Mouse (Mus musculus) stomach, embryonic 16.5 days (tissue): ENCODE results near the gene Syt16. TPM values are rescaled to one million over a fixed set of nuclear protein-coding genes. Genes with fewer than 3 reads are reported as not detected.
A peak's percentile ranks its signal among the peaks of the same experiment; 100 is the strongest.

Experiments used
- ATAC-seq: fragments of 200-750 bp; cut with Nextera tagmentation; 2 replicates; pipeline ENCODE4 v1.8.0; 2017; ENCODE audit warnings: moderate number of reproducible peaks, moderate TSS enrichment; ENCODE audit not compliant: insufficient read depth, low FRiP score
- H3K27ac ChIP-seq: fragments of 300-500 bp; sonication (generic); 2 replicates; pipeline ENCODE4 v1.5.1; 2014; ENCODE audit warnings: low read length
- H3K27me3 ChIP-seq: fragments of 300-500 bp; sonication (generic); 2 replicates; pipeline ENCODE4 v1.6.1; 2014; ENCODE audit warnings: low read length, control low read depth, mixed read lengths; ENCODE audit not compliant: control insufficient read depth, insufficient read depth
- H3K36me3 ChIP-seq: fragments of 300-500 bp; sonication (generic); 2 replicates; pipeline ENCODE4 v1.6.1; 2014; ENCODE audit warnings: low read length; ENCODE audit not compliant: control insufficient read depth, insufficient read depth
- H3K4me1 ChIP-seq: fragments of 300-500 bp; sonication (generic); 2 replicates; pipeline ENCODE4 v1.6.1; 2014; ENCODE audit warnings: low read length, control low read depth, mixed read lengths; ENCODE audit not compliant: control insufficient read depth, insufficient read depth
- H3K4me2 ChIP-seq: fragments of 300-500 bp; sonication (generic); 2 replicates; pipeline ENCODE4 v1.6.1; 2014; ENCODE audit warnings: low read depth, low read length, mixed read lengths
- H3K4me3 ChIP-seq: fragments of 300-500 bp; sonication (generic); replicated peaks from 2 replicates; pipeline ENCODE4 v1.5.1; 2014; ENCODE audit warnings: mild to moderate bottlenecking, low read length
- H3K9ac ChIP-seq: fragments of 300-500 bp; sonication (generic); 2 replicates; pipeline ENCODE4 v1.6.1; 2014; ENCODE audit warnings: low read length
- H3K9me3 ChIP-seq: fragments of 300-500 bp; sonication (generic); replicated peaks from 2 replicates; pipeline ENCODE4 v1.6.1; 2016; ENCODE audit warnings: low read length, control low read depth; ENCODE audit not compliant: control insufficient read depth
- WGBS: fragments of 180-500 bp; shearing (Covaris S2); extraction: QIAGEN DNeasy Blood & Tissue Kit; methylation state at CpG from one replicate; pipeline ENCODE4 v1.1.7; 2014; 5-methylcytosine and 5-hydroxymethylcytosine counted together
- polyA plus RNA-seq: library from polyadenylated mRNA; unstranded; fragments of >200 nt; fragmentation: Nextera tagmentation; extraction: Ambion mirVana; gene quantifications from 2 replicates; pipeline ENCODE4 v1.2.1, GENCODE M21; 2015

The Syt16 gene
- polyA plus RNA-seq, 1 experiment from 2014 or later, result 3.7 TPM

DNA sequence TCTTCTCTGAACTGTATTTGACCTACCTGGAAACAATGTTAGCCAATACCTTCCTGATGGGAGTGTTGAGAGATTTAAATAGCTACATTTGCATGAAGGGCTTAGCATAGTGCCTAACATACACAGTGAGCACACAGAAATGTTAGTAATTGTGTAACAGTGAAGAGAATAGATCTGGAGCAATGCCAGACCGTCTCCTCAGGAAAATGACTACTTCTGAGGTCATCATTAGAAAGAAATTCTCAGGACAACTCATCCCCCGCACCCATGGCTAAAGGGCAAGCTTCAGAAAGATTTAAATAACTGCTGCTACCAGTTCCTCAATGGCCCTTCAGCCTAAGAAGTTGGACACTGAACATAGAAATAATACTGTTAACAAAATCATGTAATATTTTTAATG lies 241.3 kb downstream of the Syt16 start:
- no peak overlapping the region for H3K9ac ChIP-seq
- H3K9me3 ChIP-seq, result no peaks in the 10 kb centered on the region
- no peak for ATAC-seq
- WGBS, result 56% methylated on average over 2 of the region's 2 CpGs
- no peaks in the 10 kb centered on the region for H3K4me1 ChIP-seq
- H3K27me3 ChIP-seq, result no peaks in the 10 kb centered on the region
- H3K4me3 ChIP-seq, result no peak overlapping the region
- no peaks in the 10 kb centered on the region for H3K36me3 ChIP-seq
- H3K27ac ChIP-seq, result no peak overlapping the region
- H3K4me2 ChIP-seq, result no peak overlapping the region

DNA sequence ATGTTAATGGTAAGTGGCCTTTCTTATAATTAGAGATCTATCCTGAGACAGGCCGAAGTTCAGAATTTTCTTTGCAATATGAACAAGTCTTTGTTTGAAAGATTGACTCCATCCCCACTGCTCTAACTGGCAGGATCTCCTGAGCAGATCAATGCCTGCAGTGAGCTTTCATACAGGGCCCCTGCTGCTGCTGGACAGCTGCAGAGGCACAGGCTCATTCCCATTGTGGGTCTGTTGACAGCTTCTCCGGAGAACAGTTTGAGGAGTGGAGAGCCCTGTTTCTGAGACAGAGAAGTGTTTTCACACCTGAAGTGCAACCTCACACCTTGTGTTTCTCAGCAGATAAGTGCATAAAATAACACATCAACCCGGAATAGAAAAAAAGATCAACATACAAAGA lies 267.4 kb downstream of the Syt16 start:
- Histone ChIP-seq H3K9me3 (no peaks in the 10 kb centered on the region), H3K27ac (no peak overlapping the region), H3K4me1 (no peaks in the 10 kb centered on the region), H3K27me3 (no peaks in the 10 kb centered on the region), H3K36me3 (no peaks in the 10 kb centered on the region), H3K4me2 (no peak overlapping the region), H3K4me3 (no peak overlapping the region), H3K9ac (no peak overlapping the region)
- ATAC-seq, result no peak
- WGBS, result 47% methylated on average over 3 of the region's 3 CpGs

GRCm38 (mm10) chr12:74267049-74267448 lies 269.6 kb downstream of the Syt16 start:
- Histone ChIP-seq H3K9ac (no peak overlapping the region), H3K4me1 (no peaks in the 10 kb centered on the region), H3K4me2 (no peak overlapping the region), H3K36me3 (no peaks in the 10 kb centered on the region), H3K27me3 (no peaks in the 10 kb centered on the region), H3K27ac (no peak overlapping the region), H3K9me3 (no peaks in the 10 kb centered on the region), H3K4me3 (no peak overlapping the region)
- ATAC-seq, result no peak
- 82% methylated on average over 4 of the region's 4 CpGs for WGBS

- Histone ChIP-seq H3K4me1 (no peaks in the 10 kb centered on the region), H3K9me3 (no peaks in the 10 kb centered on the region), H3K27me3 (no peaks in the 10 kb centered on the region), H3K4me2 (no peak overlapping the region), H3K27ac (no peak overlapping the region), H3K9ac (no peak overlapping the region), H3K4me3 (no peak overlapping the region), H3K36me3 (no peaks in the 10 kb centered on the region)
- no peak for ATAC-seq
- WGBS, result 81% methylated on average over 15 of the region's 15 CpGs
Measured at GRCm38 (mm10) chr12:74268644-74269285, 271.3 kb downstream of the Syt16 start.

- Histone ChIP-seq H3K4me1 (no peaks in the 10 kb centered on the region), H3K4me3 (no peak overlapping the region), H3K36me3 (no peaks in the 10 kb centered on the region), H3K9ac (no peak overlapping the region), H3K27ac (no peak overlapping the region), H3K4me2 (no peak overlapping the region), H3K27me3 (no peaks in the 10 kb centered on the region), H3K9me3 (no peaks in the 10 kb centered on the region)
- WGBS, result 91% methylated on average over 17 of the region's 17 CpGs
- ATAC-seq, result no peak
Measured at GRCm38 (mm10) chr12:74272545-74272944, 275.1 kb downstream of the Syt16 start.

- no peak for ATAC-seq
- Histone ChIP-seq H3K9ac (no peak overlapping the region), H3K27ac (no peak overlapping the region), H3K4me3 (no peak overlapping the region), H3K4me1 (no peaks in the 10 kb centered on the region), H3K9me3 (no peaks in the 10 kb centered on the region), H3K4me2 (no peak overlapping the region), H3K27me3 (no peaks in the 10 kb centered on the region), H3K36me3 (no peaks in the 10 kb centered on the region)
- 79% methylated on average over 5 of the region's 5 CpGs for WGBS
Measured at GRCm38 (mm10) chr12:74277265-74277664, 279.8 kb downstream of the Syt16 start.

GRCm38 (mm10) chr12:74281403-74281802 lies 283.9 kb downstream of the Syt16 start:
- Histone ChIP-seq H3K27me3 (peaks cover 23% of the 10 kb centered on the region), H3K9me3 (no peaks in the 10 kb centered on the region), H3K36me3 (no peaks in the 10 kb centered on the region), H3K9ac (no peak overlapping the region), H3K4me3 (no peak overlapping the region), H3K27ac (no peak overlapping the region), H3K4me2 (no peak overlapping the region), H3K4me1 (peaks cover 5% of the 10 kb centered on the region)
- WGBS, result 73% methylated on average over 4 of the region's 4 CpGs
- ATAC-seq, result no peak

GRCm38 (mm10) chr12:74282846-74283245 lies 285.4 kb downstream of the Syt16 start:
- no peak overlapping the region for H3K27ac ChIP-seq
- H3K9me3 ChIP-seq, result no peaks in the 10 kb centered on the region
- ATAC-seq, result no peak
- 83% methylated on average over 1 of the region's 1 CpGs for WGBS
- peaks cover 5% of the 10 kb centered on the region for H3K4me1 ChIP-seq
- H3K9ac ChIP-seq, result no peak overlapping the region
- no peak overlapping the region for H3K4me3 ChIP-seq
- H3K4me2 ChIP-seq, result no peak overlapping the region
- peaks cover 23% of the 10 kb centered on the region for H3K27me3 ChIP-seq
- no peaks in the 10 kb centered on the region for H3K36me3 ChIP-seq

DNA sequence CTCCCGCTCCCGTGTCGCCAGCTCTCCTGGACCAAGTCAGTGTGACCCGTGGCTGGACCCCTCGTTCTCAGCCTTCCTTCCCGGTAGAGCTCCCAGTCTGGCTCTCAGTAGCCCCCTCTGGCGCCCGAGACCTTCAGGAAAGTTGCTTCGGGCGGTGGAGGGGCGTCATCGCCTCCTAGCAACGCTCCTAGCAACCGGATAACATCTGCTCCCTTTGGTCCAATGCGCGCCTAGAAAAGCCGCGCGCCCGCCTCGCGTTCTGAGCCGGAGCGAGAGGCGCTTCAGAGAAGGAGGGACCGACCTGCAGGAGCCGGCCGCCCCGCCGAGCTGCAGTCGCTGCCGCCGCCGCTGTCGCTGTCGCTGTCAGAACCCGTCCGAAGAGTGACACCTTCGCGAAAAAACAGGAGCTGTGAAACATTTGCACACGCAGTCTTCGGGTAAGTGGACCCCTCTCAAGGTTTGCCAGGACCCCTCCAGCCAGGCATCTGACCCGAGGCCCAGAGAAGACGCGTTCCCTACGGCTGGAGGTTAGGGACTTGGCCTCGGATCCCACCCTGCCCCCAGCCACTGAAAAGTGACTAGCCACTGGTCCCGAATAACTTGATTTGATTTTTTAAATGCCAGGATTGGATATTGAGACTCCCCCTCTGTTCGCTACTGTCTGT lies 286.7 kb downstream of the Syt16 start:
- peak overlapping the region; percentile 79 for H3K4me2 ChIP-seq
- under 1% methylated on average over 49 of the region's 49 CpGs for WGBS
- H3K4me1 ChIP-seq, result peaks cover 5% of the 10 kb centered on the region
- H3K27ac ChIP-seq, result no peak overlapping the region
- peaks cover 23% of the 10 kb centered on the region for H3K27me3 ChIP-seq
- H3K9me3 ChIP-seq, result no peaks in the 10 kb centered on the region
- peak overlapping the region; percentile 39 for H3K9ac ChIP-seq
- peak; percentile 96 for ATAC-seq
- no peaks in the 10 kb centered on the region for H3K36me3 ChIP-seq
- H3K4me3 ChIP-seq, result peak overlapping the region; percentile 43
